Comparison of ENCODE assay signal across 8 mouse cellular contexts in genomic region chr11:78159557-78159956, GRCm38 (mm10). TPM values are rescaled to one million over a fixed set of nuclear protein-coding genes. Genes with fewer than 3 reads are reported as not detected.
A peak's percentile ranks its signal among the peaks of the same experiment; 100 is the strongest.
DNase-seq lines count a peak whose midpoint lies in the region; ATAC-seq lines count a peak whose summit lies in the region.
"Had no signal": no experiment of that assay in that cellular context is flagged by ENCODE, and none has a peak within 500 bp of the region (broad histone marks: within the 10 kb centered on the region; RNA-seq: fewer than 3 reads in every experiment).

No protein-coding gene starts in this region.

- no peak overlapping the region for H3K9ac ChIP-seq in hindbrain, embryonic 15.5 days
- H3K9ac ChIP-seq in hindbrain, embryonic 14.5 days: no peak overlapping the region
- H3K9ac ChIP-seq in lung, embryonic 16.5 days (ENCODE audit: low read length): no peak overlapping the region
- H3K9ac ChIP-seq in limb, embryonic 13.5 days: no peak overlapping the region
- H3K9ac ChIP-seq: limb, embryonic 15.5 days had no signal

- H3K9me3 ChIP-seq in hindbrain, embryonic 15.5 days: no peaks in the 10 kb centered on the region
- no peaks in the 10 kb centered on the region for H3K9me3 ChIP-seq in hindbrain, embryonic 14.5 days (ENCODE audit: control insufficient read depth, low read length)
- H3K9me3 ChIP-seq in lung, embryonic 16.5 days (ENCODE audit: control insufficient read depth, low read length): no peaks in the 10 kb centered on the region
- no peaks in the 10 kb centered on the region for H3K9me3 ChIP-seq in limb, embryonic 13.5 days
- H3K9me3 ChIP-seq: limb, embryonic 15.5 days had no signal

- H3K27ac ChIP-seq in hindbrain, embryonic 15.5 days (replicated peaks): 0 out of 2 replicates have a peak overlapping the region, but pooled peaks have one; percentile 18
- H3K27ac ChIP-seq in hindbrain, embryonic 14.5 days: no peak overlapping the region
- 0 out of 2 replicates have a peak overlapping the region, but pooled peaks have one; percentile 20 for H3K27ac ChIP-seq in lung, embryonic 16.5 days (ENCODE audit: low read length)
- H3K27ac ChIP-seq in brown adipose tissue, adult 24 weeks (replicated peaks; ENCODE audit: low read depth, low read length): 0 out of 2 replicates have a peak overlapping the region, but pooled peaks have one; percentile 23
- peak overlapping the region; percentile 45; the same call in 1 of the 2 replicates for H3K27ac ChIP-seq in limb, embryonic 13.5 days

- DNase-seq in hindbrain, embryonic 14.5 days (ENCODE audit: low spot score): no peak
- DNase-seq in lung, postnatal 36 days: no peak
- DNase-seq in frontal cortex, postnatal 25 days (ENCODE audit: low spot score in 2 of 2): no peak

- no peak for ATAC-seq in hindbrain, embryonic 15.5 days (ENCODE audit: low FRiP score, low read depth)
- no peak for ATAC-seq in hindbrain, embryonic 14.5 days (ENCODE audit: low FRiP score)
- ATAC-seq in lung, embryonic 16.5 days (ENCODE audit: low read depth): no peak
- no peak for ATAC-seq in limb, embryonic 13.5 days (ENCODE audit: low FRiP score, low read depth)

- H3K4me2 ChIP-seq in hindbrain, embryonic 15.5 days: no peak overlapping the region
- H3K4me2 ChIP-seq in hindbrain, embryonic 14.5 days (replicated peaks): no peak overlapping the region
- H3K4me2 ChIP-seq in lung, embryonic 16.5 days (ENCODE audit: low read depth, low read length): no peak overlapping the region
- 0 out of 2 replicates have a peak overlapping the region, but pooled peaks have one; percentile 11 for H3K4me2 ChIP-seq in limb, embryonic 13.5 days (replicated peaks)
- H3K4me2 ChIP-seq: limb, embryonic 15.5 days had no signal

- H3K4me1 ChIP-seq in hindbrain, embryonic 15.5 days (replicated peaks): peaks cover 55% of the 10 kb centered on the region
- peaks cover 19% of the 10 kb centered on the region for H3K4me1 ChIP-seq in hindbrain, embryonic 14.5 days (replicated peaks; ENCODE audit: control insufficient read depth, insufficient read depth, low read length)
- peaks cover 33% of the 10 kb centered on the region for H3K4me1 ChIP-seq in lung, embryonic 16.5 days (replicated peaks; ENCODE audit: control insufficient read depth, insufficient read depth, low read length)
- H3K4me1 ChIP-seq in brown adipose tissue, adult 24 weeks (ENCODE audit: control insufficient read depth, insufficient read depth, insufficient read length, low read length): peaks cover 17% of the 10 kb centered on the region
- peaks cover 54% of the 10 kb centered on the region for H3K4me1 ChIP-seq in limb, embryonic 13.5 days

- H3K4me3 ChIP-seq in hindbrain, embryonic 15.5 days: no peak overlapping the region
- H3K4me3 ChIP-seq in hindbrain, embryonic 14.5 days (replicated peaks; ENCODE audit: low read length): no peak overlapping the region
- no peak overlapping the region for H3K4me3 ChIP-seq in lung, embryonic 16.5 days (ENCODE audit: low read length)
- H3K4me3 ChIP-seq in brown adipose tissue, adult 24 weeks (ENCODE audit: insufficient read depth, low read depth, low read length): no peak overlapping the region
- H3K4me3 ChIP-seq in limb, embryonic 13.5 days: no peak overlapping the region
- H3K4me3 ChIP-seq: limb, embryonic 15.5 days had no signal

- WGBS in hindbrain, embryonic 15.5 days: 87% methylated on average over 7 of the region's 7 CpGs
- 78% methylated on average over 7 of the region's 7 CpGs for WGBS in hindbrain, embryonic 14.5 days
- 52% methylated on average over 7 of the region's 7 CpGs for WGBS in lung, embryonic 16.5 days
- 76% methylated on average over 7 of the region's 7 CpGs for WGBS in limb, embryonic 13.5 days

- no peaks in the 10 kb centered on the region for H3K27me3 ChIP-seq in hindbrain, embryonic 15.5 days
- H3K27me3 ChIP-seq in hindbrain, embryonic 14.5 days (ENCODE audit: control insufficient read depth, insufficient read depth, low read length): no peaks in the 10 kb centered on the region
- no peaks in the 10 kb centered on the region for H3K27me3 ChIP-seq in lung, embryonic 16.5 days (ENCODE audit: control insufficient read depth, insufficient read depth, low read depth, low read length)
- H3K27me3 ChIP-seq in limb, embryonic 13.5 days: no peaks in the 10 kb centered on the region
- H3K27me3 ChIP-seq: limb, embryonic 15.5 days had no signal

- peaks cover 47% of the 10 kb centered on the region for H3K36me3 ChIP-seq in hindbrain, embryonic 15.5 days
- peaks cover 81% of the 10 kb centered on the region for H3K36me3 ChIP-seq in hindbrain, embryonic 14.5 days (replicated peaks; ENCODE audit: control insufficient read depth, insufficient read depth)
- H3K36me3 ChIP-seq in lung, embryonic 16.5 days (ENCODE audit: control insufficient read depth, insufficient read depth, low read length): peaks cover 44% of the 10 kb centered on the region
- H3K36me3 ChIP-seq in limb, embryonic 13.5 days: peaks cover 74% of the 10 kb centered on the region

RNA-seq across cellular contexts. Expression of gene Traf4, which starts 5.8 kb away (rescaled TPM):
- polyA plus RNA-seq in hindbrain, embryonic 15.5 days (2015; fragmentation: Nextera tagmentation; extraction: Ambion mirVana): 98.7 and 102 TPM in 2 replicates
- 57.2 and 63.5 TPM in 2 replicates for polyA plus RNA-seq in hindbrain, embryonic 14.5 days (2014; fragmentation: Nextera tagmentation; extraction: Ambion mirVana)
- polyA plus RNA-seq in lung, embryonic 16.5 days (2015; fragmentation: Nextera tagmentation; extraction: Ambion mirVana): 84.2 and 96.3 TPM in 2 replicates
- polyA plus RNA-seq in brown adipose tissue, adult 24 weeks (2012; ENCODE audit: insufficient read depth, insufficient read length, missing spikeins): 45.7 and 47.5 TPM in 2 replicates
- 108 and 109 TPM in 2 replicates for polyA plus RNA-seq in limb, embryonic 13.5 days (2015; fragmentation: Nextera tagmentation; extraction: Ambion mirVana)

RNA-seq across cellular contexts. Expression of gene Nek8, which starts 16.9 kb away (rescaled TPM):
- polyA plus RNA-seq in hindbrain, embryonic 15.5 days (2015; fragmentation: Nextera tagmentation; extraction: Ambion mirVana): 7.5 and 8.5 TPM in 2 replicates
- polyA plus RNA-seq in hindbrain, embryonic 14.5 days (2014; fragmentation: Nextera tagmentation; extraction: Ambion mirVana): 4.6 and 6.0 TPM in 2 replicates
- polyA plus RNA-seq in lung, embryonic 16.5 days (2015; fragmentation: Nextera tagmentation; extraction: Ambion mirVana): 20.6 and 22.3 TPM in 2 replicates
- 3.2 and 6.3 TPM in 2 replicates for polyA plus RNA-seq in brown adipose tissue, adult 24 weeks (2012; ENCODE audit: insufficient read depth, insufficient read length, missing spikeins)
- 20.1 and 20.7 TPM in 2 replicates for polyA plus RNA-seq in limb, embryonic 13.5 days (2015; fragmentation: Nextera tagmentation; extraction: Ambion mirVana)

RNA-seq across cellular contexts. Expression of gene Tlcd1, which starts 17.0 kb away (rescaled TPM):
- polyA plus RNA-seq in hindbrain, embryonic 15.5 days (2015; fragmentation: Nextera tagmentation; extraction: Ambion mirVana): 12.8 and 13.2 TPM in 2 replicates
- polyA plus RNA-seq in hindbrain, embryonic 14.5 days (2014; fragmentation: Nextera tagmentation; extraction: Ambion mirVana): 13.4 and 16.6 TPM in 2 replicates
- 24.4 and 25.9 TPM in 2 replicates for polyA plus RNA-seq in lung, embryonic 16.5 days (2015; fragmentation: Nextera tagmentation; extraction: Ambion mirVana)
- polyA plus RNA-seq in brown adipose tissue, adult 24 weeks (2012; ENCODE audit: insufficient read depth, insufficient read length, missing spikeins): 77.2 and 118 TPM in 2 replicates
- polyA plus RNA-seq in limb, embryonic 13.5 days (2015; fragmentation: Nextera tagmentation; extraction: Ambion mirVana): 13.5 and 14.1 TPM in 2 replicates

RNA-seq across cellular contexts. Expression of gene Rpl23a, which starts 23.8 kb away (rescaled TPM):
- polyA plus RNA-seq in hindbrain, embryonic 15.5 days (2015; fragmentation: Nextera tagmentation; extraction: Ambion mirVana): 743 and 824 TPM in 2 replicates
- 880 and 1,029 TPM in 2 replicates for polyA plus RNA-seq in hindbrain, embryonic 14.5 days (2014; fragmentation: Nextera tagmentation; extraction: Ambion mirVana)
- 1,346 and 1,426 TPM in 2 replicates for polyA plus RNA-seq in lung, embryonic 16.5 days (2015; fragmentation: Nextera tagmentation; extraction: Ambion mirVana)
- 881 and 950 TPM in 2 replicates for polyA plus RNA-seq in brown adipose tissue, adult 24 weeks (2012; ENCODE audit: insufficient read depth, insufficient read length, missing spikeins)
- 1,373 and 1,384 TPM in 2 replicates for polyA plus RNA-seq in limb, embryonic 13.5 days (2015; fragmentation: Nextera tagmentation; extraction: Ambion mirVana)

RNA-seq across cellular contexts. Expression of gene Rab34, which starts 28.7 kb away (rescaled TPM):
- 58.0 and 65.7 TPM in 2 replicates for polyA plus RNA-seq in hindbrain, embryonic 15.5 days (2015; fragmentation: Nextera tagmentation; extraction: Ambion mirVana)
- 46.4 and 53.2 TPM in 2 replicates for polyA plus RNA-seq in hindbrain, embryonic 14.5 days (2014; fragmentation: Nextera tagmentation; extraction: Ambion mirVana)
- 117 and 129 TPM in 2 replicates for polyA plus RNA-seq in lung, embryonic 16.5 days (2015; fragmentation: Nextera tagmentation; extraction: Ambion mirVana)
- 61.8 and 78.8 TPM in 2 replicates for polyA plus RNA-seq in brown adipose tissue, adult 24 weeks (2012; ENCODE audit: insufficient read depth, insufficient read length, missing spikeins)
- 171 and 185 TPM in 2 replicates for polyA plus RNA-seq in limb, embryonic 13.5 days (2015; fragmentation: Nextera tagmentation; extraction: Ambion mirVana)
